Mouse (Mus musculus): ENCODE measurements around the gene Ugt1a5. TPM values are rescaled to one million over a fixed set of nuclear protein-coding genes. Genes with fewer than 3 reads are reported as not detected.

The Ugt1a5 gene
- total and polyA plus RNA-seq, 3 experiments = not detected

DNA sequence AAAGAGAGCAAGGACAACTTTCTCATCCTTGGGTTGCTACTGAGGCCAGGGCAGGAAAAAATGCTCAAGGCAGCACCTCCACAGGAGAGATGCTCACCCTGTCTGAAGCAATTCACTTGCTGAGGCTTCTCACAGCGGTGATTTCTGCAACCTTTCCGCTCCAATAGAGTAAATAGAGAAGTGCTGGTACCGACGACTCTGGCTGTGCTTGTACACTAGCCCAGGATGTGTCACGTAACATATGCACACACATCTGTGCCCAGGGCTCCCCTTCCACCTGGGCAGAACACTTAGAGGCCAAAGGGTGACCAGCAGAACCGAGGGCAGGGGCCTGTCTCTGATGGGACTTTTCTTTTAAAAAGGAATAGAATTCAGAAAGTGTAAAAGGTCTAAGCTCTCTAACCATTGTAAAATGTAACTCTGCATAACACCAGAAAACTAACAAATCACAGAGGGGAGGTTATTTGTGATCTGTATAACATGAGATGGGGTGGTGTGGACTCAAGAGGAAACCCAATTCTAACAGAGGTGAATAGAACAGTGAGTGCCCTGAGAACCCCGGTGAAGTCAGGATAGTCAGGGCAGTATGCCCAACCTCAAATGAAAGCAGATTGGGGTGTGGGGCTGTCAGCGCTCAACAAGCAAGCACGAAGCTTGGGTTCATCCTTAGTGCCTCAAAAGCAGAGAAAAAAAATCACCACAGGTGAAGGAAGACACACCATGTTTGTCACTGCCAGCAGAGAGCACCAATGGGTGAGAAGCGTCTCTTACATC, 95.0 kb downstream of the Ugt1a5 start:
- H3K36me3 ChIP-seq (ENCODE audit: control insufficient read depth in 1 of 2, insufficient read depth in 2 of 2, low read length in 2 of 2) = peaks cover 6 to 24% of the 10 kb centered on the region in 2 experiments
- no peak for DNase-seq (ENCODE audit: low read depth, low spot score)
- H3K9me3 ChIP-seq (replicated peaks; ENCODE audit: insufficient read depth, low read length) = no peaks in the 10 kb centered on the region
- no peaks in the 10 kb centered on the region for H3K79me2 ChIP-seq (ENCODE audit: control insufficient read depth, insufficient read depth, low read length, poor library complexity)
- no peak overlapping the region for H3K27ac ChIP-seq (ENCODE audit: control insufficient read depth, low read depth, low read length)
- H3K27me3 ChIP-seq (ENCODE audit: control insufficient read depth in 1 of 2, insufficient read depth in 2 of 2, low read length in 2 of 2) = no peaks in the 10 kb centered on the region
- no peak for TF ChIP-seq UBTF (IDR thresholded peaks at IDR 0.05; ENCODE audit: borderline replicate concordance, insufficient read depth, low read depth, low read length)
- H3K9ac ChIP-seq (ENCODE audit: control insufficient read depth, low read depth, low read length, poor library complexity, severe bottlenecking) = no peak overlapping the region
- no peak overlapping the region for H3K4me3 ChIP-seq (ENCODE audit: control insufficient read depth in 1 of 2, insufficient read depth in 1 of 2, low read depth in 2 of 2, low read length in 2 of 2)
- H3K4me1 ChIP-seq (ENCODE audit: control insufficient read depth in 1 of 2, insufficient read depth in 2 of 2, low read length in 2 of 2) = peaks cover 7 to 17% of the 10 kb centered on the region in 2 experiments

GRCm38 (mm10) chr1:88261706-88262105, 95.9 kb downstream of the Ugt1a5 start:
- peak overlapping the region; percentile 31; the same call in 1 of the 2 replicates for H3K27ac ChIP-seq (ENCODE audit: control insufficient read depth, low read depth, low read length)

GRCm38 (mm10) chr1:88262255-88262654, 96.4 kb downstream of the Ugt1a5 start:
- H3K27me3 ChIP-seq (ENCODE audit: control insufficient read depth in 1 of 2, insufficient read depth in 2 of 2, low read length in 2 of 2) = no peaks in the 10 kb centered on the region
- no peaks in the 10 kb centered on the region for H3K79me2 ChIP-seq (ENCODE audit: control insufficient read depth, insufficient read depth, low read length, poor library complexity)
- H3K4me3 ChIP-seq (ENCODE audit: control insufficient read depth in 1 of 2, insufficient read depth in 1 of 2, low read depth in 2 of 2, low read length in 2 of 2) = no peak overlapping the region
- DNase-seq (ENCODE audit: low read depth, low spot score) = peak; percentile 94
- no peak overlapping the region for H3K9ac ChIP-seq (ENCODE audit: control insufficient read depth, low read depth, low read length, poor library complexity, severe bottlenecking)
- H3K9me3 ChIP-seq (replicated peaks; ENCODE audit: insufficient read depth, low read length) = no peaks in the 10 kb centered on the region
- peaks cover 14 to 24% of the 10 kb centered on the region in 2 experiments for H3K36me3 ChIP-seq (ENCODE audit: control insufficient read depth in 1 of 2, insufficient read depth in 2 of 2, low read length in 2 of 2)
- H3K27ac ChIP-seq (ENCODE audit: control insufficient read depth, low read depth, low read length) = peak overlapping the region; percentile 31
- H3K4me1 ChIP-seq (ENCODE audit: control insufficient read depth in 1 of 2, insufficient read depth in 2 of 2, low read length in 2 of 2) = peaks cover 7 to 17% of the 10 kb centered on the region in 2 experiments
- TF ChIP-seq MXI1 (IDR thresholded peaks at IDR 0.05; ENCODE audit: low read depth, low read length) = no peak
- TF ChIP-seq ELF1 (IDR thresholded peaks at IDR 0.05; ENCODE audit: low read depth, low read length) = no peak
- TF ChIP-seq KAT2A (conservative IDR thresholded peaks at IDR 0.05; ENCODE audit: low read depth, low read length) = no peak
- no peak for TF ChIP-seq RAD21 (IDR thresholded peaks at IDR 0.05; ENCODE audit: low read depth, low read length)
- TF ChIP-seq JUND (IDR thresholded peaks at IDR 0.05; ENCODE audit: low read depth, low read length) = no peak
- no peak for TF ChIP-seq MAFK (IDR thresholded peaks at IDR 0.05; ENCODE audit: borderline replicate concordance, low read depth, low read length)
- no peak for TF ChIP-seq TAL1 (IDR thresholded peaks at IDR 0.05; ENCODE audit: low read length)
- peak; percentile 58; the same call in 1 of the 2 replicates for TF ChIP-seq CHD2 (IDR thresholded peaks at IDR 0.05; ENCODE audit: low read length)
- TF ChIP-seq HCFC1 (IDR thresholded peaks at IDR 0.05; ENCODE audit: low read depth, low read length) = 0 out of 2 replicates have a peak, but pooled peaks have one; percentile 23
- 0 out of 2 replicates have a peak, but pooled peaks have one; percentile 23 for TF ChIP-seq TCF12 (IDR thresholded peaks at IDR 0.05; ENCODE audit: low read depth, low read length)
- TF ChIP-seq GABPA (IDR thresholded peaks at IDR 0.05; ENCODE audit: low read depth, low read length) = no peak
- TF ChIP-seq EP300 (IDR thresholded peaks at IDR 0.05; ENCODE audit: low read depth in 1 of 2, low read length in 2 of 2) = peak; percentile 51 to 79
- TF ChIP-seq SMC3 (IDR thresholded peaks at IDR 0.05; ENCODE audit: low read depth, low read length) = no peak
- TF ChIP-seq ZMIZ1 (IDR thresholded peaks at IDR 0.05; ENCODE audit: low read depth, low read length) = no peak
- no peak for TF ChIP-seq USF2 (IDR thresholded peaks at IDR 0.05; ENCODE audit: borderline replicate concordance in 1 of 2, insufficient read depth in 1 of 2, low read depth in 1 of 2, low read length in 2 of 2)
- TF ChIP-seq E2F4 (IDR thresholded peaks at IDR 0.05; ENCODE audit: borderline replicate concordance, low read depth, low read length) = no peak
- no peak for TF ChIP-seq GATA1 (IDR thresholded peaks at IDR 0.05; ENCODE audit: low read depth, low read length)
- no peak for TF ChIP-seq MAZ (IDR thresholded peaks at IDR 0.05; ENCODE audit: low read depth, low read length)

More at GRCm38 (mm10) chr1:88261706-88262105, 95.9 kb downstream of the Ugt1a5 start:
- TF ChIP-seq BHLHE40 (IDR thresholded peaks at IDR 0.05; ENCODE audit: borderline replicate concordance, low read depth, low read length) (no peak), SMC3 (IDR thresholded peaks at IDR 0.05; ENCODE audit: low read depth, low read length) (peak; percentile 13; the same call in 1 of the 2 replicates), ZKSCAN1 (IDR thresholded peaks at IDR 0.05; ENCODE audit: low read depth, low read length) (no peak), POLR2AphosphoS5 (IDR thresholded peaks at IDR 0.05; ENCODE audit: borderline replicate concordance, low read depth, low read length) (no peak), CHD1 (IDR thresholded peaks at IDR 0.05; ENCODE audit: low read depth, low read length) (no peak), NELFE (IDR thresholded peaks at IDR 0.05; ENCODE audit: low read depth, low read length) (peak; percentile 20; the same call in 1 of the 2 replicates), MAFK (IDR thresholded peaks at IDR 0.05; ENCODE audit: borderline replicate concordance, low read depth, low read length) (no peak), E2F4 (IDR thresholded peaks at IDR 0.05; ENCODE audit: borderline replicate concordance, low read depth, low read length) (no peak), UBTF (IDR thresholded peaks at IDR 0.05; ENCODE audit: borderline replicate concordance, insufficient read depth, low read depth, low read length) (no peak), MAX (IDR thresholded peaks at IDR 0.05; ENCODE audit: low read length) (0 out of 2 replicates have a peak, but pooled peaks have one; percentile 1), ZMIZ1 (IDR thresholded peaks at IDR 0.05; ENCODE audit: low read depth, low read length) (peak; percentile 61; the same call in 1 of the 2 replicates), MXI1 (IDR thresholded peaks at IDR 0.05; ENCODE audit: low read depth, low read length) (no peak), EP300 (IDR thresholded peaks at IDR 0.05; ENCODE audit: low read depth in 1 of 2, low read length in 2 of 2) (0 out of 4 replicates have a peak, but pooled peaks of 1 of the 2 experiments have one; percentile 5)
- Histone ChIP-seq H3K36me3 (ENCODE audit: control insufficient read depth in 1 of 2, insufficient read depth in 2 of 2, low read length in 2 of 2) (peaks cover 14 to 24% of the 10 kb centered on the region in 2 experiments), H3K4me1 (ENCODE audit: control insufficient read depth in 1 of 2, insufficient read depth in 2 of 2, low read length in 2 of 2) (peaks cover 7 to 17% of the 10 kb centered on the region in 2 experiments), H3K4me3 (ENCODE audit: control insufficient read depth in 1 of 2, insufficient read depth in 1 of 2, low read depth in 2 of 2, low read length in 2 of 2) (no peak overlapping the region), H3K9me3 (replicated peaks; ENCODE audit: insufficient read depth, low read length) (no peaks in the 10 kb centered on the region), H3K9ac (ENCODE audit: control insufficient read depth, low read depth, low read length, poor library complexity, severe bottlenecking) (no peak overlapping the region), H3K79me2 (ENCODE audit: control insufficient read depth, insufficient read depth, low read length, poor library complexity) (no peaks in the 10 kb centered on the region), H3K27me3 (ENCODE audit: control insufficient read depth in 1 of 2, insufficient read depth in 2 of 2, low read length in 2 of 2) (no peaks in the 10 kb centered on the region)
- DNase-seq (ENCODE audit: low read depth, low spot score) = peak; percentile 49
